Mouse (Mus musculus): ENCODE results near the gene Fam243. TPM values are rescaled to one million over a fixed set of nuclear protein-coding genes. Genes with fewer than 3 reads are reported as not detected.

The Fam243 gene
- polyA plus RNA-seq, 1 experiment from 2014 or later, result not detected

DNA sequence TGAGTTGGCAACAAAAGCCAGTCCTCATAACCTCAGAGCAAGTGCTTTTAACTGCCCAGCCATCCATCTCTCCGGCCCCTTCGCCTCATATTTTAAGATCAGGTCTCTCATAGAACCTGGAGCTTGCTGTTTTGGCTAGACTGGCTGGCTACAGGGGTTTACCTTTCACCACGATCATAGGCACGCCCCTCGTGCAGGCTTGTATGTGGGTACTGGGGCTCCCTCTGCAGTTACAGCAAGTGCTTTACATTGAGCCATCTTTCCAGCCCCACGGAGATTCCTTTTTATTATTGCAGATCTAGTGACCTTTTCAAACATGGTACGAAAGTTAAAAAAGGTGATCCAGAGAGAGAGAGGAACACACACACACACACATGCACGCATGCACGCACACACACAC is 13.4 kb upstream of the Fam243 start:
- TF ChIP-seq EP300 (optimal IDR thresholded peaks at IDR 0.05), result no peak
- TF ChIP-seq CTCF (IDR thresholded peaks at IDR 0.05; ENCODE audit: low read depth), result peak; percentile 60
- Histone ChIP-seq H3K4me3 (ENCODE audit: low read depth, low read length) (no peak overlapping the region), H3K27me3 (ENCODE audit: control insufficient read depth, insufficient read depth, low read length) (peaks cover 3% of the 10 kb centered on the region; the same call in 1 of the 2 replicates), H3K4me2 (replicated peaks; ENCODE audit: low read depth) (no peak overlapping the region), H3K9me3 (ENCODE audit: control insufficient read depth, low read length) (no peaks in the 10 kb centered on the region), H3K9ac (ENCODE audit: low read length) (no peak overlapping the region), H3K4me1 (replicated peaks; ENCODE audit: control insufficient read depth, insufficient read depth) (no peaks in the 10 kb centered on the region), H3K27ac (replicated peaks) (no peak overlapping the region), H3K36me3 (ENCODE audit: control insufficient read depth, insufficient read depth, low read length) (no peaks in the 10 kb centered on the region)
- DNase-seq (ENCODE audit: low spot score) (no peak), ATAC-seq (ENCODE audit: low FRiP score, low TSS enrichment) (no peak)
- WGBS, result 53% methylated on average over 9 of the region's 9 CpGs

- Histone ChIP-seq H3K27me3 (ENCODE audit: control insufficient read depth, insufficient read depth, low read length) (peaks cover 3% of the 10 kb centered on the region; the same call in 1 of the 2 replicates), H3K9ac (ENCODE audit: low read length) (no peak overlapping the region), H3K36me3 (ENCODE audit: control insufficient read depth, insufficient read depth, low read length) (no peaks in the 10 kb centered on the region), H3K27ac (replicated peaks) (no peak overlapping the region), H3K4me2 (replicated peaks; ENCODE audit: low read depth) (no peak overlapping the region), H3K4me3 (ENCODE audit: low read depth, low read length) (no peak overlapping the region), H3K9me3 (ENCODE audit: control insufficient read depth, low read length) (no peaks in the 10 kb centered on the region), H3K4me1 (replicated peaks; ENCODE audit: control insufficient read depth, insufficient read depth) (no peaks in the 10 kb centered on the region)
- DNase-seq (ENCODE audit: low spot score), result no peak
- no peak for ATAC-seq (ENCODE audit: low FRiP score, low TSS enrichment)
- TF ChIP-seq EP300 (optimal IDR thresholded peaks at IDR 0.05) (no peak), CTCF (IDR thresholded peaks at IDR 0.05; ENCODE audit: low read depth) (no peak)
- WGBS, result 84% methylated on average over 5 of the region's 5 CpGs
These were observed 9.7 kb upstream of the Fam243 start for GRCm38 (mm10) chr16:92330966-92331365.

DNA sequence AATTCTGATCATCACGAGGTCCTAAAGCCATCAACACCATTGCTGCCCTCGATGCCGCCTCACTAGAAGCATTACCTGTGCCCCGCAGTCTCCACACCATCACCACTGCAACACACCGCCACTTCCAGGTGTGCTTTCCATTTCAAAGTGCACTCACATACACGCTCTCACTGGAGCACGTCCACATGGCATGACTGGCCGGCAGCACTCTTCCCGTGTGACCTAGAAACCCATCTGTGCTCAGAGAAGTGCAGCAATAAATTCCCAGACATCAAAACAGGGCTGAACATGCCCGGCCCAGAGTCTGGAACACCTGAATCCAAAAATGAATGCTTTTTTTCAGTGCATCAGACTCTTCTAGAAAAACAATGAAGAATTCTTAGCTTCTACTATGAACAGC is 6.7 kb upstream of the Fam243 start:
- TF ChIP-seq EP300 (optimal IDR thresholded peaks at IDR 0.05) (no peak), CTCF (IDR thresholded peaks at IDR 0.05; ENCODE audit: low read depth) (no peak)
- Histone ChIP-seq H3K4me3 (ENCODE audit: low read depth, low read length) (no peak overlapping the region), H3K4me1 (replicated peaks; ENCODE audit: control insufficient read depth, insufficient read depth) (no peaks in the 10 kb centered on the region), H3K27ac (replicated peaks) (no peak overlapping the region), H3K9me3 (ENCODE audit: control insufficient read depth, low read length) (no peaks in the 10 kb centered on the region), H3K9ac (ENCODE audit: low read length) (no peak overlapping the region), H3K4me2 (replicated peaks; ENCODE audit: low read depth) (no peak overlapping the region), H3K36me3 (ENCODE audit: control insufficient read depth, insufficient read depth, low read length) (no peaks in the 10 kb centered on the region), H3K27me3 (ENCODE audit: control insufficient read depth, insufficient read depth, low read length) (peaks cover 3% of the 10 kb centered on the region; the same call in 1 of the 2 replicates)
- 78% methylated on average over 10 of the region's 10 CpGs for WGBS
- DNase-seq (ENCODE audit: low spot score) (no peak), ATAC-seq (ENCODE audit: low FRiP score, low TSS enrichment) (no peak)

- Histone ChIP-seq H3K9me3 (ENCODE audit: control insufficient read depth, low read length) (no peaks in the 10 kb centered on the region), H3K4me3 (ENCODE audit: low read depth, low read length) (no peak overlapping the region), H3K9ac (ENCODE audit: low read length) (no peak overlapping the region), H3K27ac (replicated peaks) (no peak overlapping the region), H3K36me3 (ENCODE audit: control insufficient read depth, insufficient read depth, low read length) (no peaks in the 10 kb centered on the region), H3K4me1 (replicated peaks; ENCODE audit: control insufficient read depth, insufficient read depth) (no peaks in the 10 kb centered on the region), H3K27me3 (ENCODE audit: control insufficient read depth, insufficient read depth, low read length) (no peaks in the 10 kb centered on the region), H3K4me2 (replicated peaks; ENCODE audit: low read depth) (no peak overlapping the region)
- DNase-seq (ENCODE audit: low spot score) (no peak), ATAC-seq (ENCODE audit: low FRiP score, low TSS enrichment) (no peak)
- TF ChIP-seq EP300 (optimal IDR thresholded peaks at IDR 0.05), result no peak
- WGBS, result 77% methylated on average over 1 of the region's 1 CpGs
These were observed 3.8 kb upstream of the Fam243 start for GRCm38 (mm10) chr16:92325062-92325406.

- ATAC-seq (ENCODE audit: low FRiP score, low TSS enrichment) (peak; percentile 38; the same call in 1 of the 2 replicates), DNase-seq (ENCODE audit: low spot score) (no peak)
- Histone ChIP-seq H3K27ac (replicated peaks) (no peak overlapping the region), H3K36me3 (ENCODE audit: control insufficient read depth, insufficient read depth, low read length) (no peaks in the 10 kb centered on the region), H3K4me3 (ENCODE audit: low read depth, low read length) (no peak overlapping the region), H3K4me1 (replicated peaks; ENCODE audit: control insufficient read depth, insufficient read depth) (no peaks in the 10 kb centered on the region), H3K27me3 (ENCODE audit: control insufficient read depth, insufficient read depth, low read length) (no peaks in the 10 kb centered on the region), H3K4me2 (replicated peaks; ENCODE audit: low read depth) (no peak overlapping the region), H3K9me3 (ENCODE audit: control insufficient read depth, low read length) (no peaks in the 10 kb centered on the region), H3K9ac (ENCODE audit: low read length) (no peak overlapping the region)
- 40% methylated on average over 7 of the region's 7 CpGs for WGBS
- TF ChIP-seq EP300 (optimal IDR thresholded peaks at IDR 0.05), result no peak
These were observed 3.2 kb upstream of the Fam243 start for GRCm38 (mm10) chr16:92324309-92325061.

DNA sequence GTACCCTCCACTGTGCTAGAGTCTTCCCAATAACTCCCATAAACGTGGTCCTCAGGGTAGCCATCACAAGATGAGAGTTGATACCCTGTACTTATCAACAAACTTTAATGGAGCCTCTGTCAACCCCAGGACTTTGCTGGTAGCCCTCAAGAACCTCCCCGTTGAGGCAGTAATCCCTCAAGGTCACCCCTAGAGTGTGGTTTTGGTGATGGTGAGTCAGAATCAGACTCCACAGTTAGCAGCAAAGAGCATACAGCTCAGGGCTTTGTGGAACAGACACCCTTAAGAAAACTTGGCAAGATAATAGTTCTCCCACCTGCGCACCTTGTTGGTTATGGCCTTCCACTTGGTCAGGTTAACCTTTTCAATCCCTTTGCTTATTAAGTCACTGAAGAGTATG is 880 bp downstream of the Fam243 start:
- 82% methylated on average over 3 of the region's 3 CpGs for WGBS
- TF ChIP-seq EP300 (optimal IDR thresholded peaks at IDR 0.05) (no peak), CTCF (IDR thresholded peaks at IDR 0.05; ENCODE audit: low read depth) (no peak)
- Histone ChIP-seq H3K4me1 (replicated peaks; ENCODE audit: control insufficient read depth, insufficient read depth) (no peaks in the 10 kb centered on the region), H3K36me3 (ENCODE audit: control insufficient read depth, insufficient read depth, low read length) (no peaks in the 10 kb centered on the region), H3K9ac (ENCODE audit: low read length) (no peak overlapping the region), H3K9me3 (ENCODE audit: control insufficient read depth, low read length) (no peaks in the 10 kb centered on the region), H3K27me3 (ENCODE audit: control insufficient read depth, insufficient read depth, low read length) (no peaks in the 10 kb centered on the region), H3K4me3 (ENCODE audit: low read depth, low read length) (no peak overlapping the region), H3K4me2 (replicated peaks; ENCODE audit: low read depth) (no peak overlapping the region), H3K27ac (replicated peaks) (no peak overlapping the region)
- DNase-seq (ENCODE audit: low spot score) (no peak), ATAC-seq (ENCODE audit: low FRiP score, low TSS enrichment) (no peak; the same call in 1 of the 2 replicates)
